Mouse (Mus musculus) testis, adult 2 months (tissue): Measurements from ENCODE around the gene Stk17b.
"Not testable (repeated sequence)": the region's sequence is repeated elsewhere in the genome, so short reads cannot be mapped to it uniquely, and the experiment has no call there.

Experiments
- CTCF ChIP-seq: fragments of 200-500 bp; IDR thresholded peaks from 2 replicates; pipeline ENCODE4 v1.5.1; 2012; ENCODE audit warnings: low read depth, mild to moderate bottlenecking, inconsistent platforms, low read length, moderate library complexity; ENCODE audit not compliant: control insufficient read depth, insufficient read depth, insufficient replicate concordance
- POLR2A ChIP-seq: fragments of 200-500 bp; IDR thresholded peaks from 2 replicates; pipeline ENCODE4 v1.6.1; 2012; ENCODE audit warnings: low read depth, mild to moderate bottlenecking, inconsistent platforms, low read length, moderate library complexity; ENCODE audit not compliant: control insufficient read depth

DNA sequence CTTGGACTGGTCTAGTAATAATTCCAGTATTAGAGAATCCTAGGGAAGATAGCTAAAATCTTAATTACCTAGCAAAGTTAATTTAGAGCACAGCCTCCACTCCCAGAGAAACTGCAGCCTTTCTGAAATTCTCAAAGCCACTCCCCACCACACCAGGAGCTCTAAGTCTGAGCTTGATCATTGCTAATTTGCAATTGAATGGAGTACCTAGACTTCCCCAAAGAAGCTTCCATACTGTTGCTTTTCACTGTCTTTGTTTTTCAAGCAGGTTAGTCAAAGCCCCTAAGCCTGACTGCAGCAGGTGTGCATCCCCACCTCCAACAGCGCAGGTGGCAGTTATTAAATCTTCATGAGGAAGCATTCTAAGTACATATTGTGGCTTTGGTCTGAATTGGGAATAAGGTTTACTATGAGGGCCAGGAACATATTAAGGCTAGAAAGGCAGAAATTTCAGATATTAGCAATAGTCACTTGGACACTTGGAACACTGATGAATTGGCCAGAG, 35.1 kb downstream of the Stk17b start:
- TF ChIP-seq CTCF, POLR2A: not testable (repeated sequence)
